Mouse (Mus musculus): ENCODE results near the gene Pex14.
"Not testable (repeated sequence)": the region's sequence is repeated elsewhere in the genome, so short reads cannot be mapped to it uniquely, and the experiment has no call there.

Pex14 gene

DNA sequence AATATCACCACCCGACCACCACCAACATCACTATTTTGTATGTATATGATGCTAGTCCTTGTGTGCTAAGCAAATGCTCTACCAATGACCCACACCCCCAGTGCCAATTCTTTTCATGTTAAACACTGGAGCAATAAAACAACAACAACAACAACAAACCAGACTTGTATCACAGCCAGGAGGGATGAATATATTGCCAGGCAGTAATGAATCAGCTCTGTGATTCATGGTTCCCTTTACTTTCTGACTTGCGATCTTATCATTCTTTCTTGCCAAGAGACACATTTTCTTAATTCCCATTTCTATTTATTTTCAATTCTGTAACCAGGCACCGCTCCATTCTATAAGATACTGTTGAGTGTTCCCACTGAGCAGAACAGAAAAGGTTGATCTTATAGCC lies 1.8 kb upstream of the Pex14 start:
- no peak for DNase-seq

- DNase-seq, result not testable (repeated sequence)
Measured at GRCm38 (mm10) chr4:149100449-149100848, 773 bp upstream of the Pex14 start.

DNA sequence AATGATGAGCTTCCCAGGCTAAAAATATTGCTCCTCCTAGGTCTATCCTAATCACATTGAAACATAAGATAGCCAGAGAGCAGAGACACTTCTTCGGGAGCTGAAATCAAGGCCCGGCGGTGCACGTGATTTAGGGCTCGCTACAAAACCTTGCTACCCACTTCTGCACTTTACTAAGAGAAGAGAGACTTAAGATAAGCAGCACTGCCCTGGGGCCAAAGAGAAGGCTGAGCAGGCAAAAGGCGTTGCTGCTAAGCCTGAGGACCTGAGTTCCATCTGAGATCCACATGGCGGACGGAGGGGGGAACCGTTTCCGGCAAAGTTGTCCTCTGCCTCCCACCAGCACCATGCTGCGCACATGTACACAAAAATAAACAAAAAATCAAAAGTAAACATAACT lies 1.1 kb downstream of the Pex14 start:
- DNase-seq, result no peak

- no peak for DNase-seq
Measured at GRCm38 (mm10) chr4:149097956-149098355, 1.7 kb downstream of the Pex14 start.

- DNase-seq, result no peak
Measured at GRCm38 (mm10) chr4:149091364-149091763, 8.3 kb downstream of the Pex14 start.

- no peak for DNase-seq
Measured at GRCm38 (mm10) chr4:149085381-149085780, 14.3 kb downstream of the Pex14 start.

DNA sequence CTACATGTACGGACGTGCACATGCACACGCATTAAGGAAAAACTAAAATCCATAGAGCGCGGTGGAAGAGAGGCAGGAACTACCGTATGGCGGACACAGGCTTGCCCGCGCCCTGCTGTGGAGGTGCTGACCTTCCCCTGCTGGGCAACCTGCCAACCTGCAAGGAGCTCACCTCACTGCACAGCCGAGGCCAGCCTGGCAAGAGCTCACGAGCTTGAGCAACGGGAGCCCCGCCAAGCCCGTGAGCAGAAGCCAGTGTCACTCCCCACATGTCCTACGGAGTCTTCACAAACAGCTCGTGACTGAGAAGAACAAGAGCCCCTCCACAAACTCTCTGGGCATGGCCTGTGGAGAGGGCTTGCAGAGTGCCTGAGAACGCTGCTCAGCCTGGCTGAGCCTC lies 18.1 kb downstream of the Pex14 start:
- peak; percentile 81 for DNase-seq

DNA sequence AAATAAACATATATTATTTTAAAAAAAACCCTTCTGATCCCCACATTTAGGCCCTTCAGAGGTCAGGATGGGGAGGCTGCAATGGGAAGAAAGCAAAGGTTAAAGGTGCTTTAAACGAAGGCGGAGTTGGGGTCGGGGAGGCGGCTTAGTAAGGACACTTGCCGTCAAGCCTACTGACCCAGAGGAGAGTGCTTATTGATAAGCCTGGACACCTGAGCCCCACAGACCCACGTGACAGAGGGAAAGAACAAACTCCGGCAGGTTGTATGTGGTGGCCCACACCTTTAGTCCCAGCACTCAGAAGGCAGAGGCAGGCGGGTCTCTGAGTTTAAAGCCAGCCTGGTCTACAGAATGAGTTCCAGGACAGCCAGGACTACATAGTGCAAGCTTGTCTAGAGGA lies 19.6 kb downstream of the Pex14 start:
- no peak for DNase-seq

- DNase-seq, result no peak
Measured at GRCm38 (mm10) chr4:149079629-149080028, 20.0 kb downstream of the Pex14 start.

DNA sequence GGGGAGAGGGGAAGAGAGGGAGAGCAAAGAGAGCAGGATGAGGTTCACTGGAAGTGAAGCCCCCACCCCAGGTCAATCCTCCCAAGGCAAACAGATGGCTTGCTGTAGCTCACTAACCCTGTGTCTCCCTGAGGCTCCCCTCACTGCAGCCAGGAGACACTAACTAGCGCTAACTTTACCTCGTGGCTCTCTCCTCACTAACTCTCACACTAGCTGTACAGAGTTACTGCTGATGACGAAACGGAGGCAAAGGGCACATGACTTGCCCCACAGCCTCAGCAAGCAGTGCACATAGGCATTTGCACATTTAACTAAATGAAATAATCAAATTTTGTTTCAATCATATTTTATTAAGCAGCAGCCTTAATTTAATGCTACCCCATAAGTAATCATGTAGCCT lies 21.4 kb downstream of the Pex14 start:
- DNase-seq, result no peak

DNA sequence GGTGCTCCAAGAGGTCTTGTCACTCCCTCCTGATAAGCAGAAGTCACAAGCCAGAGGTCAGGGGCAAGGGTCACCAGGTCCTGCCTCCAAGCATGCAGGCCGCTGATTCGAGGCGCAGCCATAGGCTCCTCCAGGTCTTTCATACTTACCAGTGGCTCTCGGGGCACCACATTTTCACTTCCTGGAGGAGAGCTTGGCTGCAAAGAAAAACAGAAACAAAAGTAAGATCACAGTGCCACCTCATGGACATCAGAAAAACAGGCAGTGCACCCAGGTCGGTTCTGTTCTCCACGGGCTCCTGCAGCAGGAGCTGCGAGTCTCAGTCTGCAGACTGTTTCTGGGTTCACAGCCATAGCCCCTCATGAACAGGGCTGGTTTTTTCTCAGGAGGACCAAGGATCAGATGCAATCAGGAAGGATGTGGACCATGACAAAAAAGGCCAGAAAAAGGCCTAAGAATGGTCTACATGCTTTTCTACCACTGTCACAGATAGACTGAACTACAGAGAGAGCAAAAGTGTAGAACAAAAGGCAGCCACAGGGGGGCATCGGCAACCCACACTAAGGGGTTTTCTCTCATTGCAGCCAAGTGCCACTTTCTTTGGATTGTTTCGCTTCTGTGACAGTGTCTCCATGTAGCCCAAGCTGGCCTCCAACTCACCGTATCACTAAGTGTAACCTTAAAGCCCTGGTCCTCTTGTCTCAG lies 23.7 kb downstream of the Pex14 start:
- DNase-seq, result peak; percentile 59

GRCm38 (mm10) chr4:149075073-149075472 lies 24.6 kb downstream of the Pex14 start:
- no peak for DNase-seq

- peak; percentile 30 for DNase-seq
Measured at GRCm38 (mm10) chr4:149066672-149067551, 32.8 kb downstream of the Pex14 start.

DNA sequence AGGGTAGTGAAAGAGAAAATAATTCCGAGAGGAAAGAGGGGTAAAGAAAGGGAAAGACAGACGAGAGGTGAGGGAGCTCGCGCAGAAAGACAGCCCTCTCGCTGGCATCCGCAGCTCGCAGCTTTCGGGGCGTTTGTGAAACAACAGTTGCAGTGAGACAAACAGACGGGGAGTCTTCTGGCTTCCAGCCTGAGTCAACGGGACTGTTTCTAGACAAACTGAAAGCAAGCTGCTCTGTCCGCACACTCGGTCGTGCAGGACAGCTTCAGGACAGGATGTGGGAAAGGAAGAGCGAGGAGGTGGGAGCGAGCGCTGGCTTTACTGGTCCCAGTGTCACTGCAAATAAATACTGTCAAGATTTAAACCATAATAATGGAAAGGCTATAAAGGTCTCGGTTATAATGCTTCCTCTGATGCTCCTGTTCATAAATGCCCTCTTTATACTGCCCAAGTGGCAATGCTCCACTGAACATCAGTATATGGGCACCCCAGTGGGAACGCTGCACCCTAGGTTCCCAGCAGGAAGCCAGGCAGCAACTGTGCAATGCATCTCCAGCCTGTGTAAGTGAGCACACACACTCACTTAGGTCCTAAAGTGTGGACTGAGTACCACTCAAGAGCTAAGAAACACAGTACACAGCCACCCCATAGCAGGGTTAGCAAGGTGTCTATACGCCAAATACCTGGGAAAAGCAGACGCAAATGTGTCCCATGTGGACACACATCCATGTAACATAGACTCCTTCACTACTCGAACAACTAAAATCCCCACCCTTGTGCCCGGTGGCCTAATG lies 35.4 kb downstream of the Pex14 start:
- DNase-seq, result no peak

- no peak for DNase-seq
Measured at GRCm38 (mm10) chr4:149062406-149063318, 37.0 kb downstream of the Pex14 start.

DNA sequence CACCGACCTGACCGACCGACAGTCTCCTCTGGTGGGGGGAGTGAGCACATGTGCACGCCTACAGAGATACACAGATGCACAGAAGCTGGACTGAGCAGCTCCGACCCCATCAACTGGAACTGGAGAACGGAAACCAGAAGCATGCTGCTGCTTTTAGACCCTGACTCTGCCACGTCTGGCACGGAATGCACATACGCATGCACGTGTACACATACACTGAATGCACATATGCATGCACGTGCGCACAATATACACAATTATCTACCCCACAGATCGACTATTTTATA lies 38.3 kb downstream of the Pex14 start:
- DNase-seq, result no peak

DNA sequence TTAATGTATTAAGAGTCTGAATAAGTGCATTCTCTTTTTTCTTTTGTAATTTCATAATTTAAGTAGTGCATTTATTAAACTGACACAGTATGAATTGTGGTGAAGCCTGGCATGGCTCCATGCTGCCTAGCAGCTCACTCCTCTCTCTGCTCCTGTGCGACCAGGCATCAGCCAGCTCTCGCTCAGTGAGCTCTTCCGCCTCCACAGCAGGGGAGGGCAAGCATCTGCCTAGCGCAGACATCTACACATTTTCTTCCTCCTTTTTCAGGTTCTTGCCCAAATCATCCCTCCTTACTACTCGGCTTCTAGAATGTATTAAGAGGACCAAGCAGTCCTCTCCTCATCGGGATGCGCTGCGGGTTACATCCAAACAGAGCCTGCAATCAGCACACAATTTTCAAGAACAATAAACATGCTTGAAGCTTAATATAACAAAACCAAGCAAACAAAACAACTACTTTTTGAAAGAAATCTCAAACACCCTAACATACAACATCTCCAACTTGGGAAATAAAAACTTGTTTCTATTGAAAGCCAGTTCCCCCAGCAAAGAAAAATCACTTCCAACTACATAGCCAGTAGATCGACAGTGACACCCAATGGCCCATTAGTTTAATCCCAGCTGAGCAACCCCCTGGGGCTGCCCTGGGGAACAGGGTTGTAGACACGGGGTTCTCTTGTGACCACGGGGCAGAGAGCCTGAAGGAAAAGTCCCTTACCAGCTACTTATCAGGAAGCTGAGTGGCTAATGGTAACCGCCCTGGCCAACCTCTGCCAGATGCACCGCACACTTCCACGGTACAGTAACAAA lies 38.9 kb downstream of the Pex14 start:
- no peak for DNase-seq

GRCm38 (mm10) chr4:149059713-149060112 lies 40.0 kb downstream of the Pex14 start:
- DNase-seq, result no peak

DNA sequence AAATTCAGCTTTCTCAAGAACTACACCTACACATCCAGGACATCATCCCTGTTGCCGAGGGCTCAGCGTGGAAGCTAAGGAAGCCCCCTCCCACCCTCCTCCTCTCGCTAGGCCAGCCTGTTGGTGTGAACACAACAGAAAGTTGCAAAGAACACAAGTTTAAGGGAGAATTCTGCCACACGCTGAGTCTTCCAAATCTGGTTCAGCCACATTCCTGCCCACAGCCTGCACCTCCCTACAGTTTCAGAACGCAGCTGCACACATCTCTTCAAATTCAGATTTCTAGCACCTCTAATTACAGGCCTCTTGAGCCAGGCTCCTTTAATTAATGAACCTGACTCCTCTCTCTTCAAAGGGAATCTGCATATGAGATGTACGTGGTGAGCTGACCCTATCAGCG lies 41.4 kb downstream of the Pex14 start:
- no peak for DNase-seq

GRCm38 (mm10) chr4:149057470-149057869 lies 42.2 kb downstream of the Pex14 start:
- no peak for DNase-seq

DNA sequence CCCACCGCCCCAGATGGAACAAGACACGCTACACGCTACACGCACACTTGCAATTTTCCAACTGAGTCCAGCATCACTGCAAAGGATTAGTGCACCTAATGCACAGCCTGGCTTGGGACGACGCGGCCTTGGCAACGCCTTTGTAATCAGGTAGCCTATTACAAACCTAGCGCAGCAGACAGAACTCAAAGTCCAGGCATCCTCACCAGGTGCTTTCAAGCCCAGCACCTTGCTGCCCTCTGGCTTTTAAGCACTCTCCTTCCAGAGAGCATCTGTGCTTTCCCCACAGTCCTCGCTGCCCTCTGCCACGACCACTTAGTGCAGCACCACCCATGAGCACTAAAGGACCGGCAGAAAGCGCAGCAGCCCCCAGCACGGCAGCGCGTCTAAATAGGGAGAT lies 42.7 kb downstream of the Pex14 start:
- DNase-seq, result no peak

DNA sequence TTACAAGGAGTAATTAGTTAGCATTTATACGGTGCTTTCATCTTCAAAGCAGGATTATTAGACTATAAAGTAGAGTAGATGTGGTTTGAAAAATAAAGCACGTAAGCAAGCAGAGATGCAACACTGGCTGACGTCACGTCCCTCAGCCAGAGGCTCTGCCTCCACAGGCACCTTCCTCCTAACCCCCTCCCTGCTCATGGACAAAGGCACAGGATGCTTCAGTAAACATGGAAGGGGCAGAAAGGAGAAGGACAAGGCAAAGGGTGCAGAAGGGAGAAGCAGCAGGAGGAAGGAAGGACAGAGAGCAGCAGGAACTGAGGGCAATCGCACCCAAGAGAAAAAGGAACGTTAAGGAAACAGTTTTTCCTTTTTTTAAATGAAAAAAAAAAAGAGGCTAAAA lies 43.8 kb downstream of the Pex14 start:
- no peak for DNase-seq
